Mouse (Mus musculus) adrenal gland, postnatal 10 days (tissue): ENCODE results near the gene Cyb561. TPM values are rescaled to one million over a fixed set of nuclear protein-coding genes. Genes with fewer than 3 reads are reported as not detected.

Experiments used
- DNase-seq: peaks from one replicate; pipeline ENCODE4 v3.0.0; 2021; ENCODE audit warnings: mixed read lengths
- total RNA-seq, 2 experiments: library from RNA; stranded (reverse); gene quantifications; 2 replicates each; pipeline ENCODE4 v1.2.3; 2021

Gene Cyb561
- total RNA-seq, 2 experiments from 2014 or later: 123 to 140 TPM

GRCm38 (mm10) chr11:105921275-105921674 is 31.9 kb downstream of the Cyb561 start:
- no peak for DNase-seq

GRCm38 (mm10) chr11:105920836-105921235 is 32.3 kb downstream of the Cyb561 start:
- DNase-seq: no peak

GRCm38 (mm10) chr11:105920098-105920785 is 32.9 kb downstream of the Cyb561 start:
- no peak for DNase-seq

GRCm38 (mm10) chr11:105913580-105913979 is 39.6 kb downstream of the Cyb561 start:
- DNase-seq: no peak

- DNase-seq: peak; percentile 86
Observed at GRCm38 (mm10) chr11:105911592-105912375, 41.4 kb downstream of the Cyb561 start.

- no peak for DNase-seq
Observed at GRCm38 (mm10) chr11:105911149-105911548, 42.0 kb downstream of the Cyb561 start.

GRCm38 (mm10) chr11:105909617-105910016 is 43.5 kb downstream of the Cyb561 start:
- no peak for DNase-seq

- no peak for DNase-seq
Observed at GRCm38 (mm10) chr11:105908926-105909325, 44.2 kb downstream of the Cyb561 start.

- peak; percentile 41 for DNase-seq
Observed at GRCm38 (mm10) chr11:105907381-105907780, 45.8 kb downstream of the Cyb561 start.

GRCm38 (mm10) chr11:105905529-105906213 is 47.5 kb downstream of the Cyb561 start:
- DNase-seq: no peak

GRCm38 (mm10) chr11:105902956-105903355 is 50.2 kb downstream of the Cyb561 start:
- no peak for DNase-seq

- no peak for DNase-seq
Observed at GRCm38 (mm10) chr11:105901501-105901900, 51.6 kb downstream of the Cyb561 start.

GRCm38 (mm10) chr11:105899151-105899550 is 54.0 kb downstream of the Cyb561 start:
- no peak for DNase-seq

- DNase-seq: no peak
Observed at GRCm38 (mm10) chr11:105887281-105887680, 65.9 kb downstream of the Cyb561 start.

GRCm38 (mm10) chr11:105885558-105885957 is 67.6 kb downstream of the Cyb561 start:
- no peak for DNase-seq

Other genes starting within 250 kb of the Cyb561 start
- gene Ace, start 14.6 kb upstream of the Cyb561 start, total RNA-seq: 10 to 100 TPM; 12.9 to 15.4 TPM
- not detected for gene Ace3, start 41.3 kb upstream of the Cyb561 start, total RNA-seq
- under 1 TPM; 0.24 to 0.61 TPM for gene Kcnh6, start 54.8 kb upstream of the Cyb561 start, total RNA-seq
- gene Dcaf7, start 83.5 kb upstream of the Cyb561 start, total RNA-seq: 10 to 100 TPM; 54.3 to 56.1 TPM
- 10 to 100 TPM; 40.8 to 52.4 TPM for gene Taco1, start 112.7 kb upstream of the Cyb561 start, total RNA-seq
- 10 to 100 TPM; 44.3 to 48.8 TPM for gene Map3k3, start 131.3 kb upstream of the Cyb561 start, total RNA-seq
- not detected for gene Gm10840, start 207.5 kb upstream of the Cyb561 start, total RNA-seq
- 10 to 100 TPM; 40.4 to 43.1 TPM for gene Limd2, start 207.5 kb upstream of the Cyb561 start, total RNA-seq
- 10 to 100 TPM; 12.1 to 16.1 TPM for gene Strada, start 248.8 kb upstream of the Cyb561 start, total RNA-seq